Mouse (Mus musculus) right cerebral cortex, adult 18-20 months (tissue): ENCODE results near the gene Simc1.

ENCODE experiments used
- DNase-seq: peaks from one replicate; pipeline ENCODE4 v3.0.0; 2022; ENCODE audit warnings: mixed read lengths

The Simc1 gene

DNA sequence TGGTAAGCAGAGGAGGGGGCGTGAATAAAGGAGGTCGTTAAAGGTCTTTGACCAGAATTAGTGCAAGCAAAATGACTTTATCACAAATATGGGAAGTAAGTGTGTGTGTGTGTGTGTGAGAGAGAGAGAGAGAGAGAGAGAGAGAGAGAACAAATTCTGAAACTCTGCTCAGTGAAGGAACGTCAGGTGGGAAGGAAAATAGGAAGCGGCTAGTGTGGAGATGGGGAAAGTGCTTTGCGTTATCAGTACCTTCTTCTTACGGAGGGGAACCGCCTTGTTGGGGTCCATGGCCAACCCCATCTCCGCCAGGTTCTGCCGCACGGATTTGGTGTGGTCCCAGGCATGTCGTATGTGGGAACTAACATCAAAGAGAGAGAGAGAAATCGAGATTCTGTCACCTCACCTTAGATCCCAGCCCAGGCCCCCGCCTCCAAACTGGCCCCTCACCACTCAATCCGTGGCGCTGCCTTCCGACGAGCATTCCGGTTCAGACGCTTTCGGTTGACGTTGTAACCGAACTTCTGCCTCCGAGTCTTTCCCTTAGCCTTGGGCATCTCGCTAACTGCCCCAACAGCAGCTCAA is 85.9 kb downstream of the Simc1 start:
- DNase-seq = no peak

DNA sequence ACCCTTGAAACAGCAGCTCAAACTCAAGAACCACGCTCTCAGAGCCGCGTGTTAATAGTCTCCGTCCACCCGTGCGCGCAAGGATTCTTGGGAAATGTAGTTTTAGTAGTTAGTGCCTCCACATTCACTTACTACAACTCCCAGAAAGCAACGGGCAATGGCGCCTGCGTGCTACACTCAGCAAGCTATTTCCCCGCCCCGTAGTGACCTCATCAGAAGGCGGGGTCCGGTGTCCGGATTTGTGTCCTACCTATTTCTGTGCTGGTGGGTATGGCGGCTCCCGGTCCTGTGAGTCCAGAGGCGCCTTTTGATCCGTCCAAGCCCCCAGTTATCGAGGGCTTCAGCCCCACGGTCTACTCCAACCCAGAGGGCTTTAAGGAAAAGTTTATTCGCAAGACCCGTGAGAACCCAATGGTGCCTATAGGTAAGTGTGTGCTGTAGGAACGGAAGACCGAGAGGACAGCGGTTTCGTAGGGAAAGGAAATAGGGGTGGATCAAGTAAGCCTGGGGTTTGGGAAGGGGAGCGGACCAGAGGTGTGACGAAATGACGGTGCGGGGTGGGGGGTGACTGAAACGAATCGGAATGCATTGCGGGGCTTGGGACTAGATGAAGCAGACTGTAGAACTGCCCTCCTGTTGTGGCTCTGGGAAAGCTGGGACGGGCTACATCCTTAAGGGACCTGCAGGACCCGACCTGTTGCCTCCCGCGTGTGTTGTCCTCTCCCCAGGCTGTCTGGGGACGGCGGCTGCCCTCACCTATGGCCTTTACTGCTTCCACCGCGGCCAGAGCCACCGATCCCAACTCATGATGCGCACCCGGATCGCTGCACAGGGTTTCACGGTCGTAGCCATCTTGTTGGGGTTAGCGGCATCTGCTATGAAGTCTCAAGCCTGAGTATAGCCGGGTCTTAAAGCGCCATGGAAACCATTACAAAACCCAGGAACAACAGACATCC is 86.7 kb downstream of the Simc1 start, which contains the start of the genes Nop16 and Higd2a:
Gene Nop16, minus strand, starts transcription at position 95 of the 956 bp plus-strand sequence.
Gene Higd2a, plus strand, starts transcription at position 212 of the 956 bp plus-strand sequence.
- peak; percentile 98 for DNase-seq

DNA sequence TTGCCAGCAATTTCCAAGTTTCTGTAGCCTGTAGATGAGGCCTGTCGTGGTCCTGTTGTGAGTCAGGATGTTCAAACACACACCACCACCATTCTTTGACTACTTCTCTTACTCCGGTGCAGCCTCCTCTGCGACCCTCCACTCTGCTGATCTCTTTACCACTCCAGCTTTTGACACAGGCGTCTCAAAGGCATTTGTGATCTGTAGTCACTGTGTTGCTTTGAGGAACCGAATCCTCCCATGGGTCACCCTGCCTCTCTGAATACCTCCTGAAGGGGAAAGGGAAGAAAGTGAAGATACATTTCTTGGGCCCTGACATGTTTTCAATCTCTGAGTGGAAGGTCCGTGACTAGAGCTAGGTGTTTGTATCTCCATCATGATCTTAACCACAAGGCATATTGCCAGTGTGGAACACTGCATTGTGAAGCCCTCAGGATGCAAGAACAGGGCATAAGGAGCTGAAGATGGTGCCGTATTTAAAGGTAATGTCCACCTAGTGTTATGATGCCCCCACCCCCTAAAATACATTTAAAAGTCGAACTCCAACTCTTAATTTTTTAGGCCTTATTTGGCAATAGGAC is 88.3 kb downstream of the Simc1 start:
- DNase-seq = no peak

DNA sequence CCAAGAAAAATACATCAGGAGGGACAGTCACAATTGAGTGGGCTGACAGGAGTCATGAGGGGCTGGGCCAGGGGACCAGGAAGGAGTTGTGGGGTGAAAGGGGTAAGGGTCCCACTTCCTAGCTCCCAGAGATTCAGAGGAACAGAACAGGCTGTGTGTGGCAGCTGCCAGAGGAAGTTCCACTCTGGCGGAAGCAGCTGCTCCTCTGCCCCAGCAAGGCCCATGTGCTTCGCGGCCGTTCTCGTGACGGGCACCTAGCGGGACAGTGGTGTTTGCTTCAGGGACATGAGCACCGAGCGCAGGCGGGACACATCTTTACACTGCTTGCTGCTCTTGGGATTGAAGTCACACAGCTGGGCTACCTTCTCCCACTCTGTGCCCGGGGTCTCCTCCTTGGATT is 90.0 kb downstream of the Simc1 start:
- DNase-seq = no peak

DNA sequence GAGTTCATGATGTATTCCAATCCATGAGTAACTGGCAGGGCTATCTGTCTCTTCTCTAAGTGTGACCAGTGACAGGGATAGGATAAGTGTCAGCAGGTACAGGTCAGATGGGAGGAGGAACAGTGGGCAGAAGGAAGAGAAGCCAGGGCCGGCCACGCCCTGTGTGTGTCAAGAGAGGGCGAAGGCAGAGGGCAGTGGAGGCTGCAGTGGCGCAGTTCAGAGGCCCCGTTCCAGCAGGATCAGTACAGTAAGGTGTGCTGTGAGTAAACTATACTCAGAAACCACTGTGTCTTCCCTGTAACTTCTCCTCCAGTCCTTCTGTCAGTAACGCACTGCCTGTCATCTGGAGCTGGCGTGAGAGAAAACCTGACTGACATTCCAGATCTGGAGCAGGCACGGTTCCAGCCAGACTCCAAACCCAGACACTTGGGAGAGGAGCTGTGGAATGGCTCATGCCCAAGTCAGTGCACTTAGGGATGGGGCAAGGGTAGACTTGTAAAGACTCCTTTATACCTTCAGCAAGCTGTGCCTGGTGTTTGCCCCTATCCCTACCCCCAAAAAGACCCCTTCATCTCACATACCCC is 92.6 kb downstream of the Simc1 start:
- DNase-seq = no peak

DNA sequence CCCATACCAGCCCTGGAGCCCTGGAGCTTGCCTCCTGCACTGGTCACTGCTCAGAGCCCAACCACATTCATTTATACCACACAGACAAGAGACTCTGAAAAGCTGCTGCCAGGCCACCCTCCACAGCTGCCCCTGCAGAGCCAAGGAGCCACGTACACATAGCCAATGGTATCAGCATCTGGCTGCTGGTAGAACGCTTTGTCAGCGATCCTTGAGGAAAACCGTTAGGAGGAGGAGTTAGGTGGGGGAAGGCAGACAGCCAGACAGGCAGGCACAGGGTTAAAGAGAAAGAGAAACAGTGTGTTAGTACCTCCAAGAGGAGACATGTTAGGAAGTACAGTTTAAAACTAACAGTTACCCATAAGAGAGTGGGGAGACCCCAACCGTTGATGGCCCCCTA is 93.3 kb downstream of the Simc1 start:
- DNase-seq = no peak

DNA sequence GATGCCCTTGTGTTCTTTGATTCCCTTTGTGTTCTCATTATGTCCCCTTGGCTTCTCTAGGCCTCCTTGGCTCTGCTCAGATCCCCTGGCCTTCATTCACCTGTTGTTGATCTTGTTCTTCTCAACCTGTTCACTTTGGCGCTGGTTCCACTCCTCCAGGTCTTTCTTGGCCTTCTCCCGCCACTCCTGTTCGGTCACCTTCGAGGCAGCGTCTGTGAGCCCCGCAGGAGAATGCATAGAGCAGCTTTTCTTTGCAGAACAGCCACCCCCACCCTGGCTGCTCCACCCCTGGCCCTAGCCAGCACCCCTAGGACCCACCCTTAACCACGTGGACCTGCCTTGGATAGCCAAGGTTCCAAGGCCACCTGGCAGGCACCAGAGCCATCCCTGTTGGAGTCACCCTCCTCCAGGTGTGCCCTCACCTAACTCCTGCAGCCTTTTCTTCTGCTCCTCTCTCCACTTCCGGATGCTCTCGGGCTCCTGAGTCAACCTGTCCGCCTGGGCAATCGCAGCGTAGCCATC is 95.1 kb downstream of the Simc1 start:
- DNase-seq = no peak
